Mouse (Mus musculus): ENCODE data around the gene Slc5a1.

DNA sequence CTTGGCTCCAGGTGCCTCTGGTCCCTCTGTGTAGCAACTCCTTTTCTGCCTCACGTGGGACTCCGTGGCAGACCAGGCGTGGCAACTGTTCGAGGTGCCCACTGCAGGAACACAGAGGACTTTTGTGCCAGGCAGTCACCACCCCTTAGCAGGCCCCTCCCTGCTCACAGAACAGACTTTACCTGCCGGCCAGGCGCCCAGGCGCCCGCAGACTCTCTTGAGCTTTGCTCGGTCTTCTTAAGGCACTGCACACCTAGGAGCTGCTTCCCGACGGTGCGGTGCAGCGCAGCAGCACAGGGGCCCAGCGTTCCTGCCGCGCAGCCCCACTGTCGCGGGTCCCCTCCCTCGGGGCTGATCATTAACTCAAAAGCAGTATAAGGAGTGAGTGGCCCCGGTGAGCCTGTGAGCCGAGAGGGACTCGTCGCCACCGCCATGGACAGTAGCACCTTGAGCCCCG, at the start of gene Slc5a1:
- TF ChIP-seq CTCF (IDR thresholded peaks at IDR 0.05; ENCODE audit: insufficient read depth, low read depth, low read length) = no peak
- TF ChIP-seq POLR2A (IDR thresholded peaks at IDR 0.05; ENCODE audit: insufficient read depth, low read depth, low read length) = no peak
